Mouse (Mus musculus) lung, embryonic 14.5 days (tissue): ENCODE measurements around the gene Hmbs. TPM values are rescaled to one million over a fixed set of nuclear protein-coding genes. Genes with fewer than 3 reads are reported as not detected.

ENCODE experiments used
- ATAC-seq: fragments of 200-750 bp; cut with Nextera tagmentation; 2 replicates; pipeline ENCODE4 v1.8.0; 2017; ENCODE audit warnings: mild to moderate bottlenecking, moderate TSS enrichment, moderate library complexity; ENCODE audit not compliant: insufficient read depth
- DNase-seq: peaks from one replicate; pipeline ENCODE4 v3.0.0-alpha.2; 2015
- H3K27ac ChIP-seq: fragments of 300-500 bp; sonication (generic); 2 replicates; pipeline ENCODE4 v1.5.1; 2014; ENCODE audit warnings: low read depth, mild to moderate bottlenecking, moderate library complexity
- H3K27me3 ChIP-seq: fragments of 300-500 bp; sonication (generic); 2 replicates; pipeline ENCODE4 v1.6.1; 2014; ENCODE audit warnings: low read length, control low read depth; ENCODE audit not compliant: insufficient read depth
- H3K36me3 ChIP-seq: fragments of 300-500 bp; sonication (generic); 2 replicates; pipeline ENCODE4 v1.6.1; 2014; ENCODE audit warnings: control low read depth; ENCODE audit not compliant: insufficient read depth
- H3K4me1 ChIP-seq: fragments of 300-500 bp; sonication (generic); 2 replicates; pipeline ENCODE4 v1.6.1; 2014; ENCODE audit warnings: antibody characterized with exemption, control low read depth; ENCODE audit not compliant: insufficient read depth
- H3K4me2 ChIP-seq: fragments of 300-500 bp; sonication (generic); 2 replicates; pipeline ENCODE4 v1.6.1; 2014; ENCODE audit warnings: mild to moderate bottlenecking
- H3K4me3 ChIP-seq: fragments of 300-500 bp; sonication (generic); 2 replicates; pipeline ENCODE4 v1.5.1; 2014; ENCODE audit warnings: low read depth, low read length
- H3K9ac ChIP-seq: fragments of 300-500 bp; sonication (generic); 2 replicates; pipeline ENCODE4 v1.6.1; 2014
- H3K9me3 ChIP-seq: fragments of 300-500 bp; sonication (generic); 2 replicates; pipeline ENCODE4 v1.6.1; 2016; ENCODE audit warnings: low read depth, low read length, control low read depth
- CTCF ChIP-seq: IDR thresholded peaks from 2 replicates; pipeline ENCODE4 v1.5.1; 2016; ENCODE audit warnings: antibody characterized with exemption, low read depth
- WGBS: fragments of 180-500 bp; shearing (Covaris S2); extraction: QIAGEN DNeasy Blood & Tissue Kit; methylation state at CpG from one replicate; pipeline ENCODE4 v1.1.7; 2014; 5-methylcytosine and 5-hydroxymethylcytosine counted together
- polyA plus RNA-seq: library from polyadenylated mRNA; unstranded; fragments of >200 nt; fragmentation: Nextera tagmentation; extraction: Ambion mirVana; gene quantifications from 2 replicates; pipeline ENCODE4 v1.2.1, GENCODE M21; 2014

The Hmbs gene
- polyA plus RNA-seq, 1 experiment from 2014 or later = 131 TPM

GRCm38 (mm10) chr9:44357207-44357606, 13.2 kb upstream of the Hmbs start:
- Histone ChIP-seq H3K9ac (no peak overlapping the region), H3K27me3 (no peaks in the 10 kb centered on the region), H3K27ac (no peak overlapping the region), H3K4me2 (no peak overlapping the region), H3K4me3 (no peak overlapping the region), H3K4me1 (peaks cover 5% of the 10 kb centered on the region; the same call in 1 of the 2 replicates), H3K9me3 (no peaks in the 10 kb centered on the region), H3K36me3 (peaks cover 76% of the 10 kb centered on the region)
- peak; percentile 55 for TF ChIP-seq CTCF
- DNase-seq = peak; percentile 64
- WGBS = 72% methylated on average over 4 of the region's 4 CpGs
- no peak for ATAC-seq

- Histone ChIP-seq H3K36me3 (peaks cover 96% of the 10 kb centered on the region), H3K4me3 (no peak overlapping the region), H3K4me1 (no peaks in the 10 kb centered on the region), H3K27ac (no peak overlapping the region), H3K9ac (no peak overlapping the region), H3K27me3 (no peaks in the 10 kb centered on the region), H3K9me3 (no peaks in the 10 kb centered on the region), H3K4me2 (no peak overlapping the region)
- 89% methylated on average over 6 of the region's 6 CpGs for WGBS
- DNase-seq (no peak), ATAC-seq (no peak)
- no peak for TF ChIP-seq CTCF
Measured at GRCm38 (mm10) chr9:44353142-44353541, 9.1 kb upstream of the Hmbs start.

GRCm38 (mm10) chr9:44352337-44352736, 8.3 kb upstream of the Hmbs start:
- no peak for DNase-seq
- Histone ChIP-seq H3K27me3 (no peaks in the 10 kb centered on the region), H3K4me1 (no peaks in the 10 kb centered on the region), H3K9ac (no peak overlapping the region), H3K4me3 (no peak overlapping the region), H3K4me2 (no peak overlapping the region), H3K36me3 (peaks cover 96% of the 10 kb centered on the region), H3K9me3 (no peaks in the 10 kb centered on the region), H3K27ac (no peak overlapping the region)
- TF ChIP-seq CTCF = no peak
- ATAC-seq = no peak
- 87% methylated on average over 10 of the region's 10 CpGs for WGBS

- Histone ChIP-seq H3K4me2 (no peak overlapping the region), H3K9ac (no peak overlapping the region), H3K36me3 (peaks cover 96% of the 10 kb centered on the region), H3K9me3 (no peaks in the 10 kb centered on the region), H3K4me1 (no peaks in the 10 kb centered on the region), H3K4me3 (no peak overlapping the region), H3K27ac (no peak overlapping the region), H3K27me3 (no peaks in the 10 kb centered on the region)
- ATAC-seq = no peak
- whole genome bisulfite sequencing = 93% methylated on average over 4 of the region's 4 CpGs
- no peak for TF ChIP-seq CTCF
- no peak for DNase-seq
Measured at GRCm38 (mm10) chr9:44351396-44351795, 7.4 kb upstream of the Hmbs start.

- peak; percentile 30 for TF ChIP-seq CTCF
- ATAC-seq = no peak
- H3K9ac ChIP-seq = no peak overlapping the region
- H3K27ac ChIP-seq = no peak overlapping the region
- no peaks in the 10 kb centered on the region for H3K27me3 ChIP-seq
- H3K36me3 ChIP-seq = peaks cover 69% of the 10 kb centered on the region
- H3K4me1 ChIP-seq = no peaks in the 10 kb centered on the region
- WGBS = 96% methylated on average over 4 of the region's 4 CpGs
- H3K4me3 ChIP-seq = no peak overlapping the region
- no peak overlapping the region for H3K4me2 ChIP-seq
- no peak for DNase-seq
- H3K9me3 ChIP-seq = no peaks in the 10 kb centered on the region
Measured at GRCm38 (mm10) chr9:44348546-44348945, 4.5 kb upstream of the Hmbs start.

- no peak overlapping the region for H3K4me3 ChIP-seq
- no peaks in the 10 kb centered on the region for H3K9me3 ChIP-seq
- peaks cover 60% of the 10 kb centered on the region for H3K36me3 ChIP-seq
- 82% methylated on average over 4 of the region's 4 CpGs for WGBS
- no peaks in the 10 kb centered on the region for H3K4me1 ChIP-seq
- no peaks in the 10 kb centered on the region for H3K27me3 ChIP-seq
- ATAC-seq (no peak), DNase-seq (no peak)
- no peak for TF ChIP-seq CTCF
- H3K9ac ChIP-seq = no peak overlapping the region
- H3K27ac ChIP-seq = no peak overlapping the region
- H3K4me2 ChIP-seq = no peak overlapping the region
Measured at GRCm38 (mm10) chr9:44347621-44348020, 3.6 kb upstream of the Hmbs start.

- peaks cover 55% of the 10 kb centered on the region for H3K36me3 ChIP-seq
Measured at GRCm38 (mm10) chr9:44347166-44347565, 3.1 kb upstream of the Hmbs start.

More at GRCm38 (mm10) chr9:44347166-44347565, 3.1 kb upstream of the Hmbs start:
- Histone ChIP-seq H3K4me2 (no peak overlapping the region), H3K27ac (no peak overlapping the region), H3K9ac (no peak overlapping the region), H3K9me3 (no peaks in the 10 kb centered on the region), H3K27me3 (no peaks in the 10 kb centered on the region), H3K4me3 (no peak overlapping the region), H3K4me1 (no peaks in the 10 kb centered on the region)
- ATAC-seq (no peak), DNase-seq (no peak)
- TF ChIP-seq CTCF = no peak
- WGBS = 93% methylated on average over 9 of the region's 9 CpGs
